Mouse (Mus musculus) heart, embryonic 14.5 days (tissue): ENCODE data around the gene Itgb5. TPM values are rescaled to one million over a fixed set of nuclear protein-coding genes. Genes with fewer than 3 reads are reported as not detected.
A peak's percentile ranks its signal among the peaks of the same experiment; 100 is the strongest.

Source experiments
- ATAC-seq: fragments of 200-750 bp; cut with Nextera tagmentation; 2 replicates; pipeline ENCODE4 v1.8.0; 2017; ENCODE audit warnings: low read depth, moderate TSS enrichment; ENCODE audit not compliant: insufficient number of reproducible peaks, insufficient read depth, low FRiP score
- H3K27ac ChIP-seq, 2 experiments: fragments of 200-500 bp in 1 of 2; fragments of 300-500 bp in 1 of 2; sonication (generic) in 1 of 2; replicated peaks in 1 of 2; 2 replicates each; pipeline ENCODE4 v1.5.1; 2012 to 2014; ENCODE audit warnings: low read depth in 2 of 2, low read length in 2 of 2, control low read depth in 1 of 2, mild to moderate bottlenecking in 1 of 2, mixed read lengths in 1 of 2; ENCODE audit not compliant: control insufficient read depth in 1 of 2, insufficient read depth in 1 of 2
- H3K27me3 ChIP-seq: fragments of 300-500 bp; sonication (generic); 2 replicates; pipeline ENCODE4 v1.6.1; 2014; ENCODE audit warnings: mild to moderate bottlenecking, low read length, control low read depth; ENCODE audit not compliant: control insufficient read depth, insufficient read depth
- H3K36me3 ChIP-seq: fragments of 300-500 bp; sonication (generic); 2 replicates; pipeline ENCODE4 v1.6.1; 2014; ENCODE audit warnings: mild to moderate bottlenecking, control low read depth, low read length, mixed read lengths; ENCODE audit not compliant: control insufficient read depth, insufficient read depth
- H3K4me1 ChIP-seq, 2 experiments: fragments of 200-500 bp in 1 of 2; fragments of 300-500 bp in 1 of 2; sonication (generic) in 1 of 2; 2 replicates each; pipeline ENCODE4 v1.6.1; 2012 to 2014; ENCODE audit warnings: low read length in 2 of 2, control low read depth in 1 of 2, mixed read lengths in 1 of 2; ENCODE audit not compliant: control insufficient read depth in 2 of 2, insufficient read depth in 2 of 2
- H3K4me2 ChIP-seq: fragments of 300-500 bp; sonication (generic); 2 replicates; pipeline ENCODE4 v1.6.1; 2014; ENCODE audit warnings: mild to moderate bottlenecking, low read length
- H3K4me3 ChIP-seq, 2 experiments: fragments of 200-500 bp in 1 of 2; fragments of 300-500 bp in 1 of 2; sonication (generic) in 1 of 2; 2 replicates each; pipeline ENCODE4 v1.5.1; 2012 to 2014; ENCODE audit warnings: low read length in 2 of 2, mild to moderate bottlenecking in 2 of 2, control low read depth in 1 of 2, low read depth in 1 of 2, moderate library complexity in 1 of 2; ENCODE audit not compliant: control insufficient read depth in 1 of 2, insufficient read depth in 1 of 2
- H3K9ac ChIP-seq: fragments of 300-500 bp; sonication (generic); 2 replicates; pipeline ENCODE4 v1.6.1; 2014; ENCODE audit warnings: mild to moderate bottlenecking, low read length
- H3K9me3 ChIP-seq: fragments of 300-500 bp; sonication (generic); 2 replicates; pipeline ENCODE4 v1.6.1; 2016; ENCODE audit warnings: low read length, control low read depth; ENCODE audit not compliant: control insufficient read depth
- WGBS: fragments of 180-500 bp; shearing (Covaris S2); extraction: QIAGEN DNeasy Blood & Tissue Kit; methylation state at CpG from one replicate; pipeline ENCODE4 v1.1.7; 2014; 5-methylcytosine and 5-hydroxymethylcytosine counted together
- polyA plus RNA-seq: library from polyadenylated mRNA; unstranded; fragments of >200 nt; fragmentation: Nextera tagmentation; extraction: Ambion mirVana; gene quantifications from 2 replicates; pipeline ENCODE4 v1.2.1, GENCODE M21; 2014

The Itgb5 gene
- polyA plus RNA-seq, 1 experiment from 2014 or later, result 96.2 TPM

- H3K27ac ChIP-seq, result no peak overlapping the region
- H3K4me1 ChIP-seq, result peaks cover 29 to 71% of the 10 kb centered on the region in 2 experiments
- whole genome bisulfite sequencing, result 88% methylated on average over 4 of the region's 4 CpGs
- no peaks in the 10 kb centered on the region for H3K9me3 ChIP-seq
- no peak for ATAC-seq
- H3K9ac ChIP-seq, result no peak overlapping the region
- H3K4me3 ChIP-seq, result no peak overlapping the region
- peaks cover 7% of the 10 kb centered on the region for H3K36me3 ChIP-seq
- H3K4me2 ChIP-seq, result no peak overlapping the region
- H3K27me3 ChIP-seq, result no peaks in the 10 kb centered on the region
Observed at GRCm38 (mm10) chr16:33880765-33881164, 51.3 kb downstream of the Itgb5 start.

GRCm38 (mm10) chr16:33882540-33882939, 53.1 kb downstream of the Itgb5 start:
- Histone ChIP-seq H3K4me1 (peaks cover 27 to 64% of the 10 kb centered on the region in 2 experiments), H3K9ac (no peak overlapping the region), H3K9me3 (no peaks in the 10 kb centered on the region), H3K27ac (peak overlapping the region; percentile 75 to 86), H3K4me3 (no peak overlapping the region), H3K36me3 (no peaks in the 10 kb centered on the region), H3K4me2 (no peak overlapping the region), H3K27me3 (no peaks in the 10 kb centered on the region)
- 35% methylated on average over 4 of the region's 4 CpGs for WGBS
- peak; percentile 54; the same call in 1 of the 2 replicates for ATAC-seq

- 51% methylated on average over 16 of the region's 16 CpGs for WGBS
- Histone ChIP-seq H3K36me3 (0 out of 2 replicates have a peak, but pooled peaks cover 4% of the 10 kb centered on the region), H3K27me3 (no peaks in the 10 kb centered on the region), H3K4me1 (peaks cover 26 to 56% of the 10 kb centered on the region in 2 experiments), H3K9ac (peak overlapping the region; percentile 44; the same call in 1 of the 2 replicates), H3K4me2 (no peak overlapping the region), H3K27ac (peak overlapping the region; percentile 75 to 86), H3K4me3 (no peak overlapping the region), H3K9me3 (no peaks in the 10 kb centered on the region)
- no peak for ATAC-seq
Observed at GRCm38 (mm10) chr16:33883046-33883975, 53.8 kb downstream of the Itgb5 start.

GRCm38 (mm10) chr16:33884201-33884600, 54.7 kb downstream of the Itgb5 start:
- Histone ChIP-seq H3K9ac (no peak overlapping the region), H3K9me3 (no peaks in the 10 kb centered on the region), H3K4me1 (peaks cover 21 to 47% of the 10 kb centered on the region in 2 experiments), H3K27me3 (no peaks in the 10 kb centered on the region), H3K4me3 (no peak overlapping the region), H3K36me3 (0 out of 2 replicates have a peak, but pooled peaks cover 4% of the 10 kb centered on the region), H3K4me2 (no peak overlapping the region), H3K27ac (peak overlapping the region; percentile 25 to 86; a peak in 2 of 4 replicates)
- WGBS, result 74% methylated on average over 5 of the region's 5 CpGs
- no peak for ATAC-seq

GRCm38 (mm10) chr16:33885021-33885471, 55.6 kb downstream of the Itgb5 start:
- peaks cover 19 to 41% of the 10 kb centered on the region in 2 experiments for H3K4me1 ChIP-seq
- 35% methylated on average over 11 of the region's 11 CpGs for WGBS

GRCm38 (mm10) chr16:33885671-33886328, 56.3 kb downstream of the Itgb5 start:
- Histone ChIP-seq H3K4me2 (no peak overlapping the region), H3K4me3 (no peak overlapping the region), H3K9ac (no peak overlapping the region), H3K27ac (no peak overlapping the region; a peak in 1 of 4 replicates), H3K27me3 (no peaks in the 10 kb centered on the region), H3K4me1 (peaks cover 25 to 37% of the 10 kb centered on the region in 2 experiments), H3K36me3 (0 out of 2 replicates have a peak, but pooled peaks cover 4% of the 10 kb centered on the region), H3K9me3 (no peaks in the 10 kb centered on the region)
- no peak for ATAC-seq
- WGBS, result 88% methylated on average over 14 of the region's 14 CpGs

More at GRCm38 (mm10) chr16:33885021-33885471, 55.6 kb downstream of the Itgb5 start:
- H3K27me3 ChIP-seq, result no peaks in the 10 kb centered on the region
- no peak overlapping the region for H3K9ac ChIP-seq
- H3K27ac ChIP-seq, result no peak overlapping the region; a peak in 1 of 4 replicates
- no peaks in the 10 kb centered on the region for H3K9me3 ChIP-seq
- H3K4me3 ChIP-seq, result no peak overlapping the region
- H3K4me2 ChIP-seq, result no peak overlapping the region
- ATAC-seq, result no peak
- H3K36me3 ChIP-seq, result 0 out of 2 replicates have a peak, but pooled peaks cover 4% of the 10 kb centered on the region

- no peaks in the 10 kb centered on the region for H3K27me3 ChIP-seq
- no peak overlapping the region for H3K9ac ChIP-seq
- no peak overlapping the region for H3K27ac ChIP-seq
- no peak overlapping the region for H3K4me2 ChIP-seq
- WGBS, result 54% methylated on average over 6 of the region's 6 CpGs
- no peak for ATAC-seq
- no peak overlapping the region for H3K4me3 ChIP-seq
- H3K4me1 ChIP-seq, result peaks cover 34 to 46% of the 10 kb centered on the region in 2 experiments
- H3K36me3 ChIP-seq, result 0 out of 2 replicates have a peak, but pooled peaks cover 4% of the 10 kb centered on the region
- no peaks in the 10 kb centered on the region for H3K9me3 ChIP-seq
Observed at GRCm38 (mm10) chr16:33886665-33887064, 57.2 kb downstream of the Itgb5 start.
